Mouse (Mus musculus): ENCODE measurements around the gene Sh3bp2.

The Sh3bp2 gene

GRCm38 (mm10) chr5:34524511-34524910 is 1.1 kb upstream of the Sh3bp2 start:
- DNase-seq (ENCODE audit: extremely low read depth, low read depth, low spot score): no peak

- no peak for DNase-seq (ENCODE audit: extremely low read depth, low read depth, low spot score)
These were observed 788 bp downstream of the Sh3bp2 start for GRCm38 (mm10) chr5:34526477-34526775.

GRCm38 (mm10) chr5:34527352-34527751 is 1.7 kb downstream of the Sh3bp2 start:
- DNase-seq (ENCODE audit: extremely low read depth, low read depth, low spot score): no peak

- DNase-seq (ENCODE audit: extremely low read depth, low read depth, low spot score): peak; percentile 97
These were observed 3.1 kb downstream of the Sh3bp2 start for GRCm38 (mm10) chr5:34528724-34529123.

DNA sequence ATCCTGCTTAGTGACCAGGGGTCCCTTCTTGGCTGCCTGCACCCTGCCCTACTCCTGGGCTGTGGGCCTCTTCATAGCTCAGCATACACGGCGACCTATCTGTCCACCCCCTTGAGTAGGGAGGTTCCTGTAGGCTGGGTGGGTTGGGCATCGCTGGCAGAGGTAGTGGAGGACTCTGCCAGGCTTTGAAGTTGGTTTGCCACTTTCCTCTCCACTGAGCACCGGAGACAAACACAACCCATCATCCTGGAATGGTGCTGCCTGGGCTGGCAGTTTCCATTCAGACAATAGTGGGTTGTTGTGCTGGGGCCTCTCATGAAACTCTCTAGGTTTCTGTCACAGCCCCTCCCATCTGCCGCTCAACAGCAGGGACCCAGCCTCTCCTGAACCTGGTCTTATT is 4.5 kb downstream of the Sh3bp2 start:
- DNase-seq (ENCODE audit: extremely low read depth, low read depth, low spot score): no peak

- DNase-seq (ENCODE audit: extremely low read depth, low read depth, low spot score): no peak
These were observed 5.0 kb downstream of the Sh3bp2 start for GRCm38 (mm10) chr5:34530687-34531086.

DNA sequence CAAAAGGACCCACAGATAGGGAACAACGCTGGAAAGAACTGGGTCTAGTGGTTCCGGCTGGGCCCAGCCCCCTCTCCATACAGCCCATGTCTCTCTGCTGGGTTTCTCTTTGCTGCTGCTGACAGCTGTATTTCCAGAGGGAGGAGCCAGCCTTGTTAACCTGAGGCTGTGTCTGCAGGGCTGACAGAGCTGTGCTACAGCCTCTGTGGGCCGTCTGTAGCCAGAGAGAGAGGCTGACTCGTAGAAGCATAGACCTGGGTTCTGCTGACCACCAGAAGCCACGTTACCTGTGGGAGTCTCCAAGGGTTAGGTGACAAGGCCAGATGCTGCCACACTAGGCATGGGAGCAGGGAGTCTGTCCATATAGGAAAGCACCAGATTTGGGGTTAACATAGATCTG is 7.4 kb downstream of the Sh3bp2 start:
- DNase-seq (ENCODE audit: extremely low read depth, low read depth, low spot score): no peak

- no peak for DNase-seq (ENCODE audit: extremely low read depth, low read depth, low spot score)
These were observed 8.2 kb downstream of the Sh3bp2 start for GRCm38 (mm10) chr5:34533820-34534219.

GRCm38 (mm10) chr5:34534776-34535581 is 9.3 kb downstream of the Sh3bp2 start:
- DNase-seq (ENCODE audit: extremely low read depth, low read depth, low spot score): no peak

- DNase-seq (ENCODE audit: extremely low read depth, low read depth, low spot score): no peak
These were observed 10.2 kb downstream of the Sh3bp2 start for GRCm38 (mm10) chr5:34535831-34536230.

DNA sequence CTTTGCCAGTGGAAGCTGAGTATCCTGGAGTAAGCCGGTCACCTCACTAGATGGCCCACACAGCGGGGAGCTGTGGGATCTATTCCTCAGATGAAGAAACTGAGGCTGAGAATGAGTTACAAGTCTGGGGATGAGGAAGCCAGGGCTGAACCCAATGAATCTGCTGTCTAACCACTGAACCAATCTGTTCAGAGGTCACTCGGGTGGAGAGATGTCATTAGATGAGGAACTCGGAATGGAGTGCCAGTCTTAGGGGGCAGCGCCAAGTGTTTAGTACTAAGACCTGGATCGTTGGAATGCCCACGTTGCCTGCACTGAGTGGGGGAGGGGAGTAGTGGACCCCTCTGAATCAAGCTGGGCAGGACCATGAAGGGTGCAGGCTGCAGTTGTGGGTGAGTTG is 12.4 kb downstream of the Sh3bp2 start:
- DNase-seq (ENCODE audit: extremely low read depth, low read depth, low spot score): no peak

- no peak for DNase-seq (ENCODE audit: extremely low read depth, low read depth, low spot score)
These were observed 12.9 kb downstream of the Sh3bp2 start for GRCm38 (mm10) chr5:34538527-34538926.

- no peak for DNase-seq (ENCODE audit: extremely low read depth, low read depth, low spot score)
These were observed 13.5 kb downstream of the Sh3bp2 start for GRCm38 (mm10) chr5:34539121-34539520.

GRCm38 (mm10) chr5:34542166-34542565 is 16.5 kb downstream of the Sh3bp2 start:
- no peak for DNase-seq (ENCODE audit: extremely low read depth, low read depth, low spot score)

- DNase-seq (ENCODE audit: extremely low read depth, low read depth, low spot score): no peak
These were observed 17.5 kb downstream of the Sh3bp2 start for GRCm38 (mm10) chr5:34543114-34543513.

DNA sequence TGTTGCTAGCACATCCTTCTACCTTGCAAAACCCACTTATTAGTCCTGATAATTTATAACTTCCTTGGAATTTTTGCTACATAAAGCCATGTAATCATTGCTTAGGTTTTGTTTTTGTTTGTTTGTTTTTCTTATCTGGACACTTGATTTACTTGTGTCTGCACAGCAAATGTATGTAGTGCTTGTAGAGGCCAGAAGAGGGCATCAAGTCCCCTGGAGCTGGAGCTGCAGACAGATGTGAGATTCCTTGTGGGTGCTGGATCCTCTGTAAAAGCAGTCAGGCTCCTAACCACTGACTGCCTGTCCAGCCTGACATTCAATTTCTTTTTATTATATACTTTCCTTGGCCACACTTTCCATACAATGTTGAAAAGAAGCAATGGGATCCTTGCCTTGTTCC is 21.8 kb downstream of the Sh3bp2 start:
- DNase-seq (ENCODE audit: extremely low read depth, low read depth, low spot score): no peak

DNA sequence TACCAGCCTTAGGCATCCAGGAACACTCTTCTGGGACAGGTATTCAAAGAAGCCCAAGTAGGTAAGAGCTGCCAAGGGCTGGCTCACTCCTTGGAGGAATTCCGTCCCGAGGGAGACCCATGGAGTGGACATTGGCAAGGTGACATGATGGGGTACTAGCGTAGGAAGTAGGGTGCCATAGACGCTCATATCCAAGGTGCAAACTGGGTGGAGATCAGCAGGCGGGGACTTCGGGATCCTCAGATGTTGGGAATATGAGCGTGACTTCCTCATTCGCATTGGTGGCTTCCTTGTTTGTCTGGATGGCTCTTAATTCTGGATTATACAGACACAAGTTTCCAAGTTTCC is 23.5 kb downstream of the Sh3bp2 start:
- DNase-seq (ENCODE audit: extremely low read depth, low read depth, low spot score): no peak

DNA sequence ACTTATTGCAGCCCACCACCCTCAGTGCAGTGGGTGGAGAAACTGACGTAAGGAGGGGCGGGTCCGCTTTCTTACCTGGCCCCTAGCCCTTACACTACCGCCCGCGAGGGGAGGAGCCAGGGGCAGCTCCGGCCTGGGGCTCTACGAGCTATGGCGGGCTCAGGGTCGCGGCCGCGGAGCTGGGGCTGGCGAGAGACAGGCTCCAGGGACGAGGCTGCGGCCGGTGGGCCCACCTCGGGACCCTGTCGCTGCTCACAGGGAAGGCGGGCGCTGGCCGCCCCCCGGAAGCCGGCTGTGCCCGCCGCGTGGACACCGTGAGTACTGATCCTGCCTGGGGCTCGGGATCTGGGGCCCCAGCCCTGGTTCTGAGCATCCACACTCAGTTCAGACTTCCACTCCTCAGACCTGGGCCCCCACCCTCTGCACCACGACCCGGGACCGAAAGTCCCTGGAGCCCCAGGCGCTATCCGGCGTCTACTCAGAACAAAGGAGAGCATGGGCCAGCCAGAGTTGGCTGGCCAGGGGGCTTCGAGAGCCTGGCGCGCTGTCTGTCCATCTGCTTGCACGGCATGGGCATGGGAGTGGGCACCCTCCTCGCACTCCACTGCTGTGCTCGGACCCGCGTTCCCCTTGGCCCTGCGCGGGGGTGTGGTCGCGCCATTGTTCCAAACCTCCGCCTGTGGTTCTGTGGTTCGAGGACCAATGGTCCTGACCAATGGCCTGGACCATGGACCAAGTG is 24.0 kb downstream of the Sh3bp2 start:
- DNase-seq (ENCODE audit: extremely low read depth, low read depth, low spot score): no peak

GRCm38 (mm10) chr5:34550251-34550650 is 24.6 kb downstream of the Sh3bp2 start:
- no peak for DNase-seq (ENCODE audit: extremely low read depth, low read depth, low spot score)

DNA sequence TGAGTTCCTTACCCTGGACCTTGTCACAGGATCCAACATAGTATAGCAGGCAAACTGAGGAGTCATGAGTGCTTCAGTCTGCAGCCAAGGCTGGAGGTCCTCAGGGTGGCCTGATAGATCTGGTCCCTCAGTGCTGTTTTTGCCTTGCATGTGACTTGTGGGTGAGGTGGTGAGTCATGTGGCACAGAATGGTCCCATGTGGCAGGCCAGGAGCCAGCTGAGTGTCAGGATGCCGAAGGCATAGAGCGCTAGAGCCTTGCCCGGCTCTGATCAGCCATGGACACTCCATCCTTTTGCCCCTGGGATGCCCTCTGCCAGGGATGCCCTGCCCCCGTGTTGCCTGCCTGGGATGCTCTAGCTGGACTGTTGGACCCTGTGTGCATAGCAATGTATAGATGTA is 26.2 kb downstream of the Sh3bp2 start:
- DNase-seq (ENCODE audit: extremely low read depth, low read depth, low spot score): no peak

DNA sequence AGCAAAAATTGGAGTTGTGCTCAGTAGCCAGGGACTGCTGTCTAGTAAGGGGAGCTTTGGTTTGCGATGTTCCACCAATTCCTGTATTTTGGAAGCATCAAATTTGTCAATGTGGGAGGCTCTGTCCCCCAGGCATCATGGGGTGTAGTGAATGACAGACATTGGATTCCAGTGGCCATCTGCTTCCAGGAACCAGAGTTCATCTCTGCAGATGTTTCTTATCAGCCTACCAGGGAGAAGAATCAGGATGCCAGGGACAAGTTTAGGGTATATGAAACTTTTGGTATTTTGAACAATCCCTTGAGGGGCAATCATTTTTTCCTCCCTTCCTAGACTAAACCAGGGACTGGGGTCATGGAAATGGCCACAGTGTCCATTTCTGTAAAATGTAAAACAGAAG is 38.2 kb downstream of the Sh3bp2 start:
- DNase-seq (ENCODE audit: extremely low read depth, low read depth, low spot score): no peak

DNA sequence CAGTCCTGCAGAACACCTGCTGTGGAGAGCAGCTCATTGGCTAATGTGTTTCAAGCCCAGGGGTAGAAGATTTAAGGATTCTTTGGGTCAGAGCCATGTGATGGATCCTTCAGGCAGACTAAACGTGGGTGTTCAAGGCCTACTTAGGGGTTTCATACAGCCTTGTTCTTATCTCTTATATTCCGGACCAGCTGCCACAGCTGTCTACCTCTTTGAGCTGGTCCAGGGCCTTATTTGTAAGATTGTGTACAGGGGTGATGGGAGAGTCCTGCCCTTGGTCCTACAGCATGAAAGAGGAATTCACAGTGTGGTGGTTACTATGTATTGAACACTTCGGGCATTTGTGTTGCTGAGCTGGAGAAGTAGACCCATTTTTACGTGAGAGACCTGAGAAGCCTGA is 38.7 kb downstream of the Sh3bp2 start:
- DNase-seq (ENCODE audit: extremely low read depth, low read depth, low spot score): no peak

Measured in fat pad, adult 2 months (tissue).